Mouse (Mus musculus): ENCODE measurements around the gene Sdsl. TPM values are rescaled to one million over a fixed set of nuclear protein-coding genes. Genes with fewer than 3 reads are reported as not detected.

Sdsl gene
- total RNA-seq, 2 experiments from 2014 or later, result 4.2 to 4.8 TPM

GRCm38 (mm10) chr5:120459133-120459532 is 13.5 kb downstream of the Sdsl start:
- ATAC-seq (replicated peaks; ENCODE audit: low FRiP score, poor library complexity, severe bottlenecking), result 0 out of 2 replicates have a peak, but pooled peaks have one; percentile 31

GRCm38 (mm10) chr5:120457628-120458027 is 15.0 kb downstream of the Sdsl start:
- ATAC-seq (replicated peaks; ENCODE audit: low FRiP score, poor library complexity, severe bottlenecking), result no peak

- ATAC-seq (replicated peaks; ENCODE audit: low FRiP score, poor library complexity, severe bottlenecking), result no peak
Measured at GRCm38 (mm10) chr5:120456841-120457554, 15.6 kb downstream of the Sdsl start.

- no peak for ATAC-seq (replicated peaks; ENCODE audit: low FRiP score, poor library complexity, severe bottlenecking)
Measured at GRCm38 (mm10) chr5:120456253-120456652, 16.4 kb downstream of the Sdsl start.

GRCm38 (mm10) chr5:120454756-120455337 is 17.8 kb downstream of the Sdsl start:
- no peak for ATAC-seq (replicated peaks; ENCODE audit: low FRiP score, poor library complexity, severe bottlenecking)

GRCm38 (mm10) chr5:120447305-120447704 is 25.3 kb downstream of the Sdsl start:
- no peak for ATAC-seq (replicated peaks; ENCODE audit: low FRiP score, poor library complexity, severe bottlenecking)

GRCm38 (mm10) chr5:120440733-120441132 is 31.9 kb downstream of the Sdsl start:
- peak; percentile 56 for ATAC-seq (replicated peaks; ENCODE audit: low FRiP score, poor library complexity, severe bottlenecking)

- no peak for ATAC-seq (replicated peaks; ENCODE audit: low FRiP score, poor library complexity, severe bottlenecking)
Measured at GRCm38 (mm10) chr5:120439887-120440670, 32.5 kb downstream of the Sdsl start.

- no peak for ATAC-seq (replicated peaks; ENCODE audit: low FRiP score, poor library complexity, severe bottlenecking)
Measured at GRCm38 (mm10) chr5:120438991-120439710, 33.5 kb downstream of the Sdsl start.

- ATAC-seq (replicated peaks; ENCODE audit: low FRiP score, poor library complexity, severe bottlenecking), result no peak
Measured at GRCm38 (mm10) chr5:120438469-120438868, 34.1 kb downstream of the Sdsl start.

- no peak for ATAC-seq (replicated peaks; ENCODE audit: low FRiP score, poor library complexity, severe bottlenecking)
Measured at GRCm38 (mm10) chr5:120437986-120438385, 34.6 kb downstream of the Sdsl start.

GRCm38 (mm10) chr5:120437539-120437938 is 35.1 kb downstream of the Sdsl start:
- no peak for ATAC-seq (replicated peaks; ENCODE audit: low FRiP score, poor library complexity, severe bottlenecking)

- ATAC-seq (replicated peaks; ENCODE audit: low FRiP score, poor library complexity, severe bottlenecking), result no peak
Measured at GRCm38 (mm10) chr5:120436885-120437495, 35.6 kb downstream of the Sdsl start.

GRCm38 (mm10) chr5:120435731-120436501 is 36.7 kb downstream of the Sdsl start:
- no peak for ATAC-seq (replicated peaks; ENCODE audit: low FRiP score, poor library complexity, severe bottlenecking)

- ATAC-seq (replicated peaks; ENCODE audit: low FRiP score, poor library complexity, severe bottlenecking), result no peak
Measured at GRCm38 (mm10) chr5:120435006-120435681, 37.5 kb downstream of the Sdsl start.

GRCm38 (mm10) chr5:120434231-120434735 is 38.3 kb downstream of the Sdsl start:
- no peak for ATAC-seq (replicated peaks; ENCODE audit: low FRiP score, poor library complexity, severe bottlenecking)

GRCm38 (mm10) chr5:120433135-120433760 is 39.4 kb downstream of the Sdsl start:
- no peak for ATAC-seq (replicated peaks; ENCODE audit: low FRiP score, poor library complexity, severe bottlenecking)

- ATAC-seq (replicated peaks; ENCODE audit: low FRiP score, poor library complexity, severe bottlenecking), result no peak
Measured at GRCm38 (mm10) chr5:120432486-120433015, 40.1 kb downstream of the Sdsl start.
